Mouse (Mus musculus): ENCODE results near the gene Dlg2.

GRCm38 (mm10) chr7:92464290-92464689 is 1987.8 kb downstream of the Dlg2 start:
- TF ChIP-seq POLR2A (IDR thresholded peaks at IDR 0.05; ENCODE audit: low read depth, low read length), result no peak
- no peak for TF ChIP-seq CTCF (IDR thresholded peaks at IDR 0.05; ENCODE audit: extremely low read depth, insufficient read depth, insufficient read length, insufficient replicate concordance)
